Mouse (Mus musculus): ENCODE measurements around the gene Plagl1.

The Plagl1 gene

DNA sequence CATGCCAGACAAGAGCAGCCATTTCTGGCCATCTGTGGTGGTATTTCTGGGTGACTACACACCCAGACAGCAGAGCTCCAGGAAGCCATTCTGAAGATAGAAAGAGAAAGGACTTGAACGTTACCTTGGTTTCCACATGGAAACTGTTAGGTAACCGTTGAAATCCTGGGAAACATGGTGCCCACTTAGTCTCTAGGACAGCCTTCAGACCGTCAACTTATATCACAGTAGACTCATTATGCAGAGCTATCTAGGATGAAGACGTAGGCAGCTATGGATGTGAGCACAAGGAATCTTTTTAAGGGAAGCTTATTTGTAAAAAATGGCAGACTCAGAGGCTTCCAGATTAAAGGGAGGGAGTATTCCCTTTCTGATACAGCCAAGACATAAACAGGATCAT lies 73.5 kb downstream of the Plagl1 start:
- no peak for DNase-seq (ENCODE audit: low spot score in 2 of 2)

DNA sequence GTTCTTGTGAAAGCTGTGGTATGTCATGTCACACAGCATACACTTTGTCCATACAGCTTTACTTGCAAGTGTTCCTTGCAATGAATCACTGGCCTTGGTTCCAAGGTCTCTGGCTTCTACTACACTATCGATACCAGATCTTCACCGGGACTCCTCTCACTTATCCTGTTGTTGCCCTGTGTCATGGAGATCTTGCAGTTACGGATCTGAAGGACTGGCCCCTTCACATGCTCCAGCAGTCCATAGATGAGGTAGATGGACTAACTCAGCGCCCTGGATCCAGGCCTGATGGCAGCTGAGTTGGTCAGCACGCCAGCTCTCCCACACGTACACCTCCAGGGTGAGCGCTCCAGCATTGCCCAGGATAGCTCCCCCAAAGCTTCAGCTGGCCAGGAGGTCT lies 75.0 kb downstream of the Plagl1 start:
- no peak for DNase-seq (ENCODE audit: low spot score in 2 of 2)

DNA sequence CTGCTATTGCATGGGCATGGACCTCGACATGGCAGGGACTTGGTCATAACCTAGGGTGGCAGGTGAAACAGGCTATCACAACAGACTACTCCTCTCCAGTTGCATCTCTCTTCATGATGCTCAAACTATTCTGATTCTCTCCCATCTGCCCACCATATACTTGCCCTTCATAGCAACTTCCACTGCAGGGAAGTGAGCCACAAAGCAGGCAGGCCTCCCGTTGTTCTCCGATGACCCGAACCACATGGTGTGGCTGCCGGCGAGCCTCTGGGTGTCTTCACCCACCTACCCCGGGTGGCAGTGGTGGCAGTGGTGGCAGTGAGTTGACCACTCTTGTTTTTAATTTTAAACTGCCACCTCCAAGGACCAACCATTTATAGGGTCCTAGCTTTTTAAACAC lies 75.4 kb downstream of the Plagl1 start:
- no peak for DNase-seq (ENCODE audit: low spot score in 2 of 2)

DNA sequence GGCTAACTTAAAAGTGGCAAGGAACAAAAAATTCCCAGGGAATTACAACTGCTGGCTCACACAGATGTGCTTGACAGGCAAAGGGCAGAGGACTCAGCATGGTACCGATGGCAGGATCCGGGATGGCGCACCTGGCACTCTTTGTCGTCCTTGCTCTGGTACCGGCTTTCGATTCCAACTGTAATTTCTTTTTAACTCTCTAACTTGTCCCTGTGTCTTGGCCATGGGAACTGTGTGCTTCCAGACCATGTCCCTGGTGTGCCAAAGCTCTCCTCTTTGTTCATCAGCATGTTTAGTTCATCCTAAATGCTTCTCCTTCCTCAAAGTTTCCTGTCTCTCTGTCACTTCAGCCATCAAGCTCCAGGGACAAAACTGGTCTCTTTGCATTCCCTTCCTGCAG lies 77.6 kb downstream of the Plagl1 start:
- no peak for DNase-seq (ENCODE audit: low spot score in 2 of 2)

DNA sequence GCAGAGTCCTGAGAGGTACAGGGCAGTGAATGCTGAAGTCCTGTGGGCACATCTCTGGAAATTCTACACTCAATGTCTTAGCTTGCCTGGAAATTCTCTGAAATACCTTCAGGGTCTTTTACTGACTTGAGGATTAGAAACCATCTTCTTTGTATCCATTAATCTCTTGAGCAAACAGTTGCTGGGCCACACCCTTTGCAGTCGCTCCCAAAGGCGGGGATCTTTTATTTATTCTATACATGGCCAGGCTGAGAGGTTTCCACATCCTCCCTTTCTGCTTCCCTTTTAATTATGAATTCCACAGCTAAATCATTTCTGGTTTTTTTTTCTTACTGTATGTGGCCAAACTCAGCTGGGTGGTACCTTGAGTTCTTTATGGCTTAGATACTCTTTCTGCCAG lies 80.1 kb downstream of the Plagl1 start:
- no peak for DNase-seq (ENCODE audit: low spot score in 2 of 2)

DNA sequence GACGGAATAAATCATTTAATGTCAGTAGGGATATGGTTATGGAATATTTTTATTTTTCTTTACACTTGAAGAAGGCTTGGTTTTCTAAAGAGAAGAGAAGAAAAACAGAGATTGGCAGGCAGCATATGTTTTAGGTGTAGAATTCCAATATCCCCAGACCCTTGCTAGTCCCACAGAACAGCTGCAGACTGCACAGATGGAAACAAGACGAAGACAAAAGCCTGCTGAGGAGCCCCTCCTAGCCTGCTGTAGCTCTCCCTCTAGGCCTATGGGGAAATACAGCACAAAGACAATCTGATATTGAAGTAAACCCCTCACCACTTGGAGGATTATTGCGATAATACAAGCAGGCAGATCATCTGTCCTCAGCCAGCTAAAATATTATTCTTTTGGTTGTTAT lies 90.1 kb downstream of the Plagl1 start:
- DNase-seq (ENCODE audit: low spot score in 2 of 2), result no peak

DNA sequence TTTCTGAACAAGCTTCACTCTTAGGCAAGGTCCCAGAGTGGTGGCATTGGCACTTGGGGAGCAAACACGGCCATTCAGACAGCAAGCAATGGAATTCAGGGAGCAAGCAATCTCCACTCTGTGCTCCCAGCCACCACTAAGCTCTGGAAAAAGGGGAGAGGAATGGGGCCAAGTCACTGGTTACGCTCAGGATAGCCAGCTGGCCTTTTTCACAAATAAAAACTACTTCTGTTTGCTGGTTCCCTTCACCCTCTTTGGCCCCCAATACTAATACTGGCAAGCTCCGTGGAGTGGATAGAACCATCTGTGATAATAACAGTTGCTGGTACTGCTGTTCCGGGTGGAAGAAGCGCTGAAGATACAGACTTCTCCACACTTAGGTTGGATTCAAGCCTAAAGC lies 91.0 kb downstream of the Plagl1 start:
- DNase-seq (ENCODE audit: low spot score in 2 of 2), result peak in 1 of 2 experiments; percentile 22

DNA sequence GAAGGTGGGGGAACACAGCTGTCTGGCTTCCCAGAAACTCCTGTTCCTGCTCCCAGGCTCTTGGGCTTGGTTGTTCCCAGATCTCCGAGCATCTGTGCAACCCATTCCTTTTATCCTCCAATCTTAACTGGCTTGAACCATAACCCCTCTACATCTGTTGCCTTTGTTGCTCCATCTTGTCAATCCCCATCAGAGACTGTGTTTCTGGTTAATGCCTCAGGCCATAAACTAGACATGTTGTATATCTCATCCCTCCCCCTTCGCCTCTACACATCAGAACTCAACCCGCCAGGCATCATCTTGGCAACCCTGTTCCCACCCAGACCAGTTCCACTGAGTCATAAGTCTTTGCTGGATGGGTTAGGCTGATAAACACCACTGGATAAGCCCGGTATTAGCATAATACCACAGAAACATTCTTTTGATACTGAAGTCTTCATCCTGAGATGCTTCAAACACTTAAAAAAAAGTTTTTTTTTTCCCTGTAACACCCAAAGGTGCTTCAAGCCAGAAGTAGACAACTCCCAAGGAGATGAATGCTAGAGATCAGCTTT lies 92.6 kb downstream of the Plagl1 start:
- DNase-seq (ENCODE audit: low spot score in 2 of 2), result no peak

DNA sequence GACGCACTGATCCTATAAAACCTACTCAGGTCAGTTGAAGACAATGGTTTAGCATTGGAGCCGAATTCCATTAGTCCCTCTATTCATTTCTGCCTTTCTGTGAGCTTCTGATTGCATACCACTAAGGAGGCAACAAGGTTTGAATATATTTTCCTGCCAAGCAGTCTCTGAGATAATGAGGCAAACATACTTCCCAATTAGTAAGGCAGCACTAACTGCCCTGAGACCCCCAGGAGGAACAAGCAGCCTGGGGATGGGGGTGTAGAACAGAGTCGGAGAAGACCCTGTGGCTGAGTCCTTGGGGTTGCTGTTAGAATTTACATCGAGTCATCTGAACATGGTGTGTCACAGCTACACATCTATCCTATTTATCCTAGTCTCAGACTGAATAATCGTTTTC lies 95.1 kb downstream of the Plagl1 start:
- DNase-seq (ENCODE audit: low spot score in 2 of 2), result no peak

DNA sequence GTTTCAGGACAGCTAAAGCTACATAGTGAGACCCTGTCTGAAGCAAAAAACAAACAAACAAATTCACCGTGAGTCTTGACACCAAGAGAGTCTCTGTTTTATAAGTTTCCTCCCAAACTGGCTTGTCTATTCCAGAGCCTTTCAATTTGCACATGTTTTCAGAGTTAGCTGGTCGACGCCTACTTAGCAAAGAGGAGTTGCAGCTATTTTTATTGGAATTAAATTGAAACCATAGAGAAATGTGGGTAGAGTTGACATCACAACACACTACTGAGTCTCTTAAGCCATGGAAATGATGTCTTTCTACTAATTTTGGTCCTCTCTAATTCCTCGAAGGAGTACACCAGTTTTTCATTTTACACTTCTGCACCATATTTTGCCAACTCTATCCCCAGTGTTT lies 100.6 kb downstream of the Plagl1 start:
- DNase-seq (ENCODE audit: low spot score in 2 of 2), result no peak

DNA sequence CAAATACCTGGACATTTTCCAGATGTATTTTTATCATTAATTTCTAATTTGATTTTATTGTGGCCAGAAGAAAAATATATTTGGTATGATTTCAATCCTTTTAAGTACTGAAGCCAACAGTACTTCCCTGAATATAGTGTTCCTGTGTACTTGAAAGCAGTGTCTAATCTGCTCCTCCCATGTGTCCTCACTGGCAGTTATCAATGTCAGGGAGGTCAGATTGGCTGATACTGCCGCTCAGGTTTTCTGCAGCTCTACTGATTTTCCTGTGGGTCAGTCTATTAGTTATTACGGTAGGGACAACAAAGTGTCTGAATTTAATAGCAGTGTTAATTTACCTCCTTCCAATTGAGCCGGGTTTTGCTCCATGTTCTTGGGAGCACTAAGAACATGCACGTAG lies 101.7 kb downstream of the Plagl1 start:
- DNase-seq (ENCODE audit: low spot score in 2 of 2), result no peak

DNA sequence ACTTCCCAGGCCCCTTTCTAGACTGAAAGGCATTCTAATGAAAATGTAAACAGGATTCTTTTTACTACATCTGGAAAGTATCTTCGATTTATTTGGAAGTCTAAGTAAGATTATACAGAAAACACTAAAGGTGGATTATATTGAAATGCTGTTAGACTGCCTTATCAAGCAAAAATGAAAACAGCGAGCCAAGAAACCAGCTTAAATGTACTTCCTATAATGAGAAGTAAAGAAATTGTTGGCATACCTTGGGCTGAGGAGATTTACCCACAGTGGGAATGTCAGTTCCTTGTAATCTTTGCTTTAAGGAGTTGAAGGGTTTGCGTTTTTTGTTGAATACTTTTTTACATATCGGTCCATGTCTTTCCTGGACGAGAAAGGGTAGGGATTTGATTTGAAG lies 108.2 kb downstream of the Plagl1 start:
- DNase-seq (ENCODE audit: low spot score in 2 of 2), result no peak

DNA sequence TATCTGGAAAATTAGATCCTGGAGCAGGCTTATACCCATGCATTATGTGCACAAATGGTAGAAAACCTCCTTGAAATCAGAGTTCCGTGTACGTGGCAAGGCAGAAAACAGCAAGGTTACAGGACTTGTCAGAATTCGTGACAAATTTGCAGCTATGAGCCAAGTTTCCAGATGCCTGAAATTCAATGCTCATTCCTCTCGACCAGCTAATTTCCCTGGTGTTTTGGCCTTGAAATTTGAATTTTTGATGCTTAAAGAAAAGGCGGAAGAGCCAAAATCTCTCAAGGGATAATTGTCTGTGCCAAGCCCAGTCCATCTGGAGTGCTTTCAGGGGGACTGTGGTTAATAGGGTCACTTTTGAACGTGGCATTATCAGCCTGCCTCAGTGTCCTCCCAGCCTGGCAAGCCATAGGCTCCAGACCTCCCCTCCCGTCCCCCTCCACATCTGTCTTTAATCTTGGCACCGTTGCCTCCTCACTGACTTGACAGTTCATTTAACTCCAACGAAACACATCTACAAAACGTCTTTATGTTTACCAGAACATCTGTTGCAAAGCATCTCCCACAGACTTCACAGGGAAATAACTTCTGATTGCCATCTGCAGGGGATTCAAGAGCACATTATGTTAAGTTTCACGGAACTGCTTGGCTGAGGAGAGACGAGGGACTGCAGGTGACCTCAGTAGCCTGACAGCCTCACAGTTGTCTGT lies 110.6 kb downstream of the Plagl1 start:
- DNase-seq (ENCODE audit: low spot score in 2 of 2), result no peak

DNA sequence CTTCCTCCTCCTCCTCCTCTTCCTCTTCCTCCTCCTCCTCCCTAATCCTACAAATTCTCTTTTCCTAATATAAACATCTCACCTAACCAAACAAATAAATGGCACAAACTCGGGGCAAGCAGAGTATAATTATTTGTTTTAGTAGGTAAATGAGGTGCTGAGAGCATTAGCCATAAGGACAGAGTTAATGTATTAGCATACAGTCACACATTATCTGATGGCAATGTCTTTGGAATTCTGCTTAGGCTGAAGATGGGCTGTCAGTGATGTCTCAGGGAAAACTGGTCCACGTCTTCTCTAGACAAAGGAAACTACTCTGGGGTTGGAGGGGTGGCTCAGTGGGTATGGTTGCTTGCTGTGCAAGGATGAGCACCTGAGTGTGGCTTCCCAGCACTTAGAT lies 111.2 kb downstream of the Plagl1 start:
- no peak for DNase-seq (ENCODE audit: low spot score in 2 of 2)

DNA sequence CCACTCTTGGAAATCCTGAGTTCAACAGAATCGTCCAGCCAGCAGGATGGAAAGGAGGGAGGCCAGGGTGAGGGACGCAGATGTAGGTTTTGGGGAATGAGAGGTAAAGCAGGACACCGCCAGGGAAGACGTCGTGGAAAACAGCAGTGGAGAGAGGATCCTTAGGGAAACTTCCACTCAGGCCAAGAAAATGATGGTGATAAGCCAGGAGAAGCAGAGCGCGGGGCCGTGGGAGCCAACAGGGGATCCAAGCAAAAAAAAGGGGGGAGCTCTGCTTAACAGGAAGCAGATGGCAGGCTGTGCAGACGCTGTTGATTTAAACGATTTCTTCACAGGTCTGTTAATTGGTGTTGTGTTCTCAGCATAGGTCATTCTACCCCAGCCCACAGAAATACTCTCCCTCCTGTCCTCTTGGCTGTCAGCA lies 112.5 kb downstream of the Plagl1 start:
- DNase-seq (ENCODE audit: low spot score in 2 of 2), result peak in 1 of 2 experiments; percentile 33

DNA sequence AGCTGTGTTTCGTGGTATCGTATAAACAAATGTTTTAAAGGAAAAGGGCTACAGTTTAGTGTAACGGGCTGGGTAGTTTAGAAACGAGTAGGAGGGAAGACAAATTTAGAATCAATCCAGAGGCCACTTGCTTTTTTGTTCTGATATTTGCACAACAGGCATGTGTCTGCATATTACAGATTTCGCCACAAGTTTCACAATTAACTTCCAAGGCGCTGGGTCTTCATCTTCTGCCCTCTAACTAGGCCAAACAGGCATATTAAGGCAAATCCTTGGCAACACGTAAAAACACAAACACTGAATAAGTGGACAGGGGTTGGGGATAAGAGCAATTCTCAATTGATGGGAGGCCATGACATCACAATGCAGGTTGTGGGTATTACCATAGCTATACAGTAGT lies 115.6 kb downstream of the Plagl1 start:
- DNase-seq (ENCODE audit: low spot score in 2 of 2), result no peak

DNA sequence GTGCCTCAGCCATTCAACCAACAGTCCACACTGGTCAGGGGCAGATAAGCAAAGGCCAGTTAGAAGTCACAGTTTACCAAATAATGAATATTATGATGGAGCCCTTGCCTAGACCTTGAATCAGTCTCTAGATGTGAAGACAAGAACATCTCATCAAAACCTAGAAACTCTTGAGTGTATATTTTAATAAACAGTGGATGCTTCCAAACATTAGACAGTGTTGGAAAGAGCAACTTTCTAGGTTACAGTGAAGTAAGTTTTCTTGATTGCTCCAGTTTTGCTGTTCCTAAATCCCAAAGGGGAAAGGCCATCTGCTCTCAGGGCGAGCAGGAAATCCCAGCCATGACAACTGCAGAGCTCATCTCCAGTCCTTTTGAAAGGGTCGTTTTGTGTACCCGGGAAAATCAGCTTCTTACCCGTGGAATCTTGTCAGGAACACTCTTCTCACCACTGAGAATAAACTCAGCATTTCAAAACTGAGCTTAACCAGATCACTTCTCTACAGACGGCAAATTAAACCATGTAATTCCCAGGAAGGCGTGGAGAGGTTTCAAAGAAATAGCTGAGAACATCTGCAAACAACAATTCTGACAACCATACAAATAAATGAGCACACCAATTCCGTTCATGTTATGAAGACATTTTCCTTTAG lies 117.8 kb downstream of the Plagl1 start, which contains the start of gene Zc2hc1b:
Zc2hc1b (minus strand) TSS at position 51 of the 652 bp plus-strand sequence.
- DNase-seq (ENCODE audit: low spot score in 2 of 2), result no peak

DNA sequence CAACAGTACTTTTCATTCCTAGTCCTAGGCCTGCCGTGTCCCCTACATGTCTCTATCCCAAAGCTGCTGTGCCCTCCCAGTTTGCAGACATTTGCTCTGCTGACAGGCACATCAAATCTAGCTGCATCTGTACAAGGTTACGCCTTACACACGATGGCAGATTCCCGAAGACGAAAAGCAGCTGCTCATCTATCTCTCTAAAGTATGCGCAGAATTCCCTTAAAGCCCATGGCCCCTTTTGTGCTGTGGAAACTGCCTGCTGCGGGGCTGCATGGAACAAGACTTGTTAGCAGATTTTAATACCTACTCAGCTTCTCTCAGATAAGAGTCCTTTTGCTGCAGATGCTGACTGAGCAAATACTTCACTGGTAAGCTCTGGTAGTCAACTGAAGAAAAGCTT lies 119.9 kb downstream of the Plagl1 start:
- DNase-seq (ENCODE audit: low spot score in 2 of 2), result no peak

Measured in urinary bladder, postnatal 4 days (tissue).